Mouse (Mus musculus) spleen, postnatal 36 days (tissue): ENCODE results near the gene Sptbn1.

ENCODE experiments used
- DNase-seq, 2 experiments: peaks; one replicate each; pipeline ENCODE4 v3.0.0; 2022; ENCODE audit warnings: low spot score in 2 of 2, mixed read lengths in 1 of 2

Sptbn1 gene

GRCm38 (mm10) chr11:30211663-30212416, 56.1 kb downstream of the Sptbn1 start:
- no peak for DNase-seq

DNA sequence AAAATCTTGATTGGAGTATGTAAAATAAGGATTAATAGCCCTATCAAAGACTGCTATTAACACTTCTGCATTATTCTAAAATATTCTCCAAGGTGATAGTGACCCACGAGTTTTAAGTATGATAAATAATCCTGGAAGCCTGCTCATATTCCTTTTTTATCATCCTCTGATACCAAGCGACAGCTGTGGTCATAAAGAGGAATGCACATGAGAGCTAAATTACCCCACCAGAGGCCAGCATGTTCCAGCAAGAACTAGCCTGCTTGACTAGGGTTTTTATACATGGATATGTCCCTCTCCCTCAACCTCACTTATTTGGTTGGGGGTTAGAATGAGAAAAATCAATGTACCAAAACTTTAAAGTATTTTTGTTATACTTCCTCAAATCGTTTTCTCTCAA, 56.8 kb downstream of the Sptbn1 start:
- DNase-seq, result no peak

DNA sequence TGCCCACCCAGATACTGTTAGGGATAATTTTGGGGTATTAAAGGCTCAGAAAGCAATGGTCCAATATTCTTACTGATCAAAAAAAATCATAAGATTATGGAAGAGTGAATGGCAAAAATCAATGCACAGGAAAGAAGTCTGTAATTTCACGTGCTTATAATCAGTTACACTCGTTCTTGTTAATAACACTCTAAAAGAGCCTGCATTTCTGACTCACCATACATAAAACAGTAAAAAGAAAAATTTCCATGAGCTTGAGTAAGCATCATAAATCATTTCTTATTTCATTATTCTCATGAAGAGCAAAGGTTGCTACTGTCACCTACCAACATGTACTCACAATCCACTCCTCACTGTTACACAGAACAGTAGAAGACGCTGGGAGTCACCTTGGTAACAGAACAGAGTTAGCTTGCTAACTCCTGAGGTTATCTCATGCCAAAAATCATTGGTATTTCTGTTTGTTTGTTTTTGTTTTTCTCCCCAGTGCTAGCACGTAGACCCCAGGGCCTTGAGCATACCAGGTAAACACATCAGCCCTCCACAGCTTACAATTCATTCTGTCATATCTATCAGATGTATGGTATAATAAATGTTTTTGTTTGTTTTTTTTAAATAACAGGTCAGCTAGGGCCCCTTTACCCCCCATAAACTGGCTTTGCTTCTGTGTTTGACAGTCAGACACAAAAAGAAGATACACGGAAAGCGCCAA, 57.7 kb downstream of the Sptbn1 start:
- DNase-seq, result no peak

GRCm38 (mm10) chr11:30209495-30209894, 58.5 kb downstream of the Sptbn1 start:
- no peak for DNase-seq

DNA sequence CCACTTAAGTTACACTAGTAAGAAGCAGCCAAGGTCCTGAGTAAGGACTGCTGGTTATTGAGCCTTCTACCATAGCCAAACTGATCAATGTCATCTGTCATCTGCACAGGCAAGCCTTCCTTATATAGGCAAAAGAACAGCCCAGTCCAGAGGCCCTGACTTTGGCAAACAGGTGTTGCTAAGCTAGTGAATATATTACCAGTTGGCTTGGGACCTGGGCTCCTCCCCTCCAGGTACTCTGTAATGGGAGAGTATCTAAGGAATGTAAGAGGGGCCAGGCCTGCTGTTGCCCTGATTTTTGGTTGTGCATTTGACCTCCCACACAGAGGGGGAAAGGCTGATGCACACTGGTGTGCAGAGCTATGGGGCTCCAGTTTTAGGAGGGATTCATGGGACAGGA, 63.6 kb downstream of the Sptbn1 start:
- no peak for DNase-seq

- no peak for DNase-seq
These were observed 67.6 kb downstream of the Sptbn1 start for GRCm38 (mm10) chr11:30200391-30200790.

- DNase-seq, result peak; percentile 86 to 87
These were observed 69.8 kb downstream of the Sptbn1 start for GRCm38 (mm10) chr11:30198091-30198675.

GRCm38 (mm10) chr11:30197564-30198090, 70.3 kb downstream of the Sptbn1 start:
- DNase-seq, result peak; percentile 40 to 50

DNA sequence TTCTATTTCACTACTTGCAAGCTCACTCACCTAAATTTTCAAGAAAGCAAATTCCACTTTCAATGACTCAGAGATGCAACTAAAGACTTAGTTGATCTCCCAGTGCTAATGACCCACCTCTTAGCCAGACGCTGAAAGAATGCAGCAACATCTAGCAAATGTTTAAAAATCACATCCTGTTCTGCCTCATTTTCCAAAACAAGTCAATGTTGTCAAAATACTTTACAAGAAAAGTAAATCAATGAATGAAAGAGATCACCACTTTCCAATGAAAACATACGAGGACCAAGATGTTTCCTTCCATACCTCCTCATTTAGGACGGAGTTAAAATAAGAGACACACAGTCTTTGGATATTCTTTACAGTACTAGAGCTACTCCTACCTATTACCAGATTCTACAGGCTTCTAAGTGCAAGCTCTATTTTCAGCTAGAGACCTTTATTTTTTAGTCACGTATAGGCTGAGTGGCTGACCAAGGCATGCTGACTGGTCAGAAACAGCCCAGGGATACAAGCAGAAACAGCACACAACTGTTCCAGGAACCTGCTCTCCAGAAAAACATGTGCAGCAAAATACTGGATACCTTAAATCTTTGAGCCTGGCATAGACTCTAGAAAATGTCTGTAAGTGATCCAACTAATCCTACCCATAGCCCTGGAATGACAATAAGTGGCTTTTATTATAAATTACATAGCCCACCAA, 71.5 kb downstream of the Sptbn1 start:
- no peak for DNase-seq

DNA sequence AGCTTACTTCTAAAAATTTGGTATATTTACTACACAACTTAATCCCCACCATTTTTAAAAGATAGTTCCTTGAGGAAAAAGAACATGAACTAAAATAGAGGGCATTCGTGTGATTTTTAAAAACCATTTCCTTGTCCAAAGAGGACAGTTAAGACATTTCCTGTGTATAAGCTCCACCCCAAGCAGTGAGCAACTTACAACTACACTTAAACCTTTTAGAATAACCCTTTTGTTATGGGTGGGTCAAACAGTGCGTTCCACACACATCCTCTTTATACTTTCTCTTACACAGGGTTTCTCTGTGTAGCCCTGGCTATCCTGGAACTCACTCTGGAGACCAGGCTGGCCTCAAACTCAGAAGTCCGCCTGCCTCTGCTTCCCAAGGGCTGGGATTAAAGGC, 72.2 kb downstream of the Sptbn1 start:
- DNase-seq, result peak; percentile 53 to 63

DNA sequence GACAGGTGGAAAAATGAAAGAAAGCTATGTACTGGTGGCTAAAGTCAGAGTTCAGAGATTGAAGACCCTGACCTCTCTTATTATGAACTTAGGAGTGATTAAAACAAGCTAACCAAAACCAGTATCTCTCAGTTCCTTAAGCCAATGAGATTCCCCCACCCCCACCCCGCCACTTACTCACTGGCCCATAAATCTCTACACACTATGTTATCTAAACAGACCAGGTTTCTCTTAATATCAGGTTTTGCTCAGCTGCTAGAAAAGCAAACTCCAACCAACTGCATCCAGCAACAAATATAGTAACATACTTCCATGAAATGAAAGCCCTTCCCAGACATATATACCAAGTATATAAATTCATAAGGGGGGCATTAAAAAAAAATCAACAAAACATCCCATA, 73.2 kb downstream of the Sptbn1 start:
- no peak for DNase-seq

DNA sequence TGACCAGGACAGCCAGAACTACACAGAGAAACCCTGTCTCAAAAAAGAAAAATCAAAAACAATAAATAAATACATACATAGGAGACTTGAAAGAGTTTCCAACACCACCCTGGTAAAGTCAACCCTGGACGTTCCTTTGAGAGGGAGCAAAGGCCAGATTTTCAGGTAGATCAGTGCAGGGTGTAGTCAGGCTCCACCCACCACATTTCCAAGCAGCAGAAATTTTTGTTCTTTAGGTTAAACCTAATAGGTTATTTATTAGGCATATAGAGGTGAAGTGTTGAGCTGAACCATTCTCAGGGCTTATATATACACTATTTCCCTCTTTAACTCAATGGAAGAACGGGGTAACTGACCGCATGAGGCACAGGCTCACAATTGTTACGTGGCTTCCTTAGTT, 77.0 kb downstream of the Sptbn1 start:
- DNase-seq, result no peak

- no peak for DNase-seq
These were observed 77.9 kb downstream of the Sptbn1 start for GRCm38 (mm10) chr11:30190119-30190518.

DNA sequence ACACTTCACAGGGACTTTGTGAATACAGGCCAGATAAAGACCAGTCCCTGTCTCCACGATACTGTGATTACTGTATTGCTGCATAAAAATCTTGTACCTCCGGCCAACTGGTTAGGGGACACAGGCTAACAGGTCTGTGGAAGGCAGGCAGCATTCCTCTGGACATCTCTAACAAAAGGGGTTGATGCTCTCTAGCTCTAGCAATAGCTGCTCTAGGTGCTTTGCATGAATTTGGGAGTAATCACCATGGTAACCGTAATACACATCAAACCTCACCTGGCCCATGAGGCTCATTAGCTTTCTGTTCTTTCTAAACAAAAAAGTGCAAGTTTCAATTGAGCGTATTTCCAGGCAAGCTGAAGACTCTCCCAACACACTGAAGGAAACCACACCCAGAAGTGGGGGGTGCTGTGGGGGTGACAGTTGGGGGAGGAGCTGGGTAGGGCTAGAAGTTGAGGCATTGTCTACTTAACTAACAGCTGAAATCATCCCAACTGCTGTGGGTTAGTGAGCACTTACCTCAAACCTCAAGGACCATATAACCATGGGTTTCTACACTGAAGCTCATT, 81.0 kb downstream of the Sptbn1 start:
- DNase-seq, result peak; percentile 73 to 79

- DNase-seq, result no peak
These were observed 83.4 kb downstream of the Sptbn1 start for GRCm38 (mm10) chr11:30184527-30184926.

- peak; percentile 51 to 63 for DNase-seq
These were observed 85.1 kb downstream of the Sptbn1 start for GRCm38 (mm10) chr11:30182716-30183411.

GRCm38 (mm10) chr11:30178193-30178592, 89.8 kb downstream of the Sptbn1 start:
- DNase-seq, result no peak

DNA sequence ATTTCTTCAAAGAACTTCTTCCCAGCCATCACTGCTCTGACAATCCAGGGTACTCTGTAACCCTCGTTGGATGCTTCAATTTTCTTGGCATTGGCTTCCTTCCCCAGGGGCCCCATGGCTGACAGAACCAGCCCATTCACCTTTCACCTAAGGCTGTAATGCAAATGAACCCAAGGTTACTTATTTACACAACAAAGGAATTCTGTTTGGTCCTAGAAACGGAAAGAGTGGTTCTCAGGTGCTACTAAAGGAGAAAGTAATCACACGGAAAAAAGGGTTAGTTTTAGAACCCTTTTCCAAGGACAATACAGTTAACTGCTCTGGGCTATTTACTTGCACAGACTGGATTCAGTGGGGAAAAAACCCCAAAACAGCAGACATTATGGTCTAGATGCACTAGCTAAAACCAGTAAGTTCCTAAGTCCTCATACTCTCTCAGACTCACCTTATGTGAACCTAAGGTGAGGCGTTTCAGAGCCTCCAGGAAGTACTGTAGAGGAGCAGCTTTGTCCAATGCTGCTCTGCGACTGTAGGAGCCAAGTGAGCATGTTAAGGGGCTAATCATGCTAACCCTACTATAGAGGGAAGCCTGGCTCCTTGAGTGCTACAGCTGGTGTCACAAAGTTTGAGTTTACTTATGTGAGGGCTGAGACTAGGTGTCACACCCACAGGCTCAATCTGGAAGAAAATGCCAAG, 90.7 kb downstream of the Sptbn1 start:
- DNase-seq, result no peak

GRCm38 (mm10) chr11:30176111-30176510, 91.9 kb downstream of the Sptbn1 start:
- DNase-seq, result no peak

DNA sequence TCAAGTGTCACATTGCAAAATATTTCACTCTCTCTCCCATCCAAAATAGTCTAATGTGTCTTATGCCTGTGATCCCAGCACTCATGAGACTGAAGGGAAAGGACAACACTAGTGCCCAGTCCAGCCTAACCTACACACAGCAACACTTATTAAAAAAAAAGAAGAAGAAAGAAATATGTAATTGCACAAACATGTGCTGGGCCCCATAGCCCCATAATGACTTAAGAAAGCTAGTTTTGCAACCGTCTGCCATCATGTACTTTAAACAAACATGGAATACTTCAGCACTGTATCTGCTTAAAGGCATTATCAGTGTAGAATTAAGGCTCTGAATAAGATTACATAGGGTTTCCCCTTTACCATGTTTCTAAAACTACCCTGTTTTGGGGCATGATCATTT, 92.4 kb downstream of the Sptbn1 start:
- DNase-seq, result no peak
